Mouse (Mus musculus) liver, embryonic 12.5 days (tissue): ENCODE data around the gene Ube2d3. TPM values are rescaled to one million over a fixed set of nuclear protein-coding genes. Genes with fewer than 3 reads are reported as not detected.
"Not testable (repeated sequence)": the region's sequence is repeated elsewhere in the genome, so short reads cannot be mapped to it uniquely, and the experiment has no call there.

Source experiments
- ATAC-seq: fragments of 200-750 bp; cut with Nextera tagmentation; 2 replicates; pipeline ENCODE4 v1.8.0; 2017; ENCODE audit warnings: moderate number of reproducible peaks, mild to moderate bottlenecking, moderate library complexity
- H3K27ac ChIP-seq: fragments of 300-500 bp; sonication (generic); 2 replicates; pipeline ENCODE4 v1.5.1; 2016; ENCODE audit warnings: mild to moderate bottlenecking
- H3K27me3 ChIP-seq: fragments of 300-500 bp; sonication (generic); replicated peaks from 2 replicates; pipeline ENCODE4 v1.6.1; 2016; ENCODE audit warnings: mild to moderate bottlenecking, moderate library complexity
- H3K36me3 ChIP-seq: fragments of 300-500 bp; sonication (generic); 2 replicates; pipeline ENCODE4 v1.6.1; 2016; ENCODE audit warnings: mild to moderate bottlenecking, moderate library complexity
- H3K4me1 ChIP-seq: fragments of 300-500 bp; sonication (generic); 2 replicates; pipeline ENCODE4 v1.6.1; 2016
- H3K4me2 ChIP-seq: fragments of 300-500 bp; sonication (generic); 2 replicates; pipeline ENCODE4 v1.6.1; 2016; ENCODE audit warnings: mild to moderate bottlenecking, moderate library complexity
- H3K4me3 ChIP-seq: fragments of 300-500 bp; sonication (generic); 2 replicates; pipeline ENCODE4 v1.5.1; 2016; ENCODE audit warnings: mild to moderate bottlenecking, moderate library complexity
- H3K9ac ChIP-seq: fragments of 300-500 bp; sonication (generic); 2 replicates; pipeline ENCODE4 v1.6.1; 2016; ENCODE audit warnings: mild to moderate bottlenecking, moderate library complexity
- H3K9me3 ChIP-seq: fragments of 300-500 bp; sonication (generic); replicated peaks from 2 replicates; pipeline ENCODE4 v1.6.1; 2016; ENCODE audit warnings: mild to moderate bottlenecking, moderate library complexity
- WGBS: fragments of 180-500 bp; shearing (Covaris S2); methylation state at CpG from one replicate; pipeline ENCODE4 v1.1.7; 2016; ENCODE audit not compliant: insufficient replicate concordance; 5-methylcytosine and 5-hydroxymethylcytosine counted together
- polyA plus RNA-seq: library from polyadenylated mRNA; unstranded; fragments of >200 nt; fragmentation: Nextera tagmentation; extraction: Ambion mirVana; gene quantifications from 2 replicates; pipeline ENCODE4 v1.2.1, GENCODE M21; 2016

Gene Ube2d3
- polyA plus RNA-seq, 1 experiment from 2014 or later: 332 TPM

GRCm38 (mm10) chr3:135480767-135481166 lies 42.8 kb downstream of the Ube2d3 start:
- Histone ChIP-seq H3K9me3 (no peaks in the 10 kb centered on the region), H3K36me3 (no peaks in the 10 kb centered on the region), H3K4me3 (no peak overlapping the region), H3K4me1 (peaks cover 8% of the 10 kb centered on the region; the same call in 1 of the 2 replicates), H3K27me3 (no peaks in the 10 kb centered on the region), H3K27ac (no peak overlapping the region), H3K4me2 (no peak overlapping the region), H3K9ac (no peak overlapping the region)
- 76% methylated on average over 6 of the region's 6 CpGs for WGBS
- no peak for ATAC-seq

GRCm38 (mm10) chr3:135481608-135482007 lies 43.7 kb downstream of the Ube2d3 start:
- WGBS: 65% methylated on average over 3 of the region's 3 CpGs
- H3K27me3 ChIP-seq: no peaks in the 10 kb centered on the region
- H3K9ac ChIP-seq: no peak overlapping the region
- H3K4me1 ChIP-seq: peaks cover 15% of the 10 kb centered on the region
- no peaks in the 10 kb centered on the region for H3K36me3 ChIP-seq
- no peak overlapping the region for H3K4me3 ChIP-seq
- no peak overlapping the region for H3K27ac ChIP-seq
- no peaks in the 10 kb centered on the region for H3K9me3 ChIP-seq
- H3K4me2 ChIP-seq: no peak overlapping the region
- ATAC-seq: no peak

GRCm38 (mm10) chr3:135484650-135485049 lies 46.7 kb downstream of the Ube2d3 start:
- ATAC-seq, H3K36me3 ChIP-seq, H3K27ac ChIP-seq, H3K9ac ChIP-seq, H3K9me3 ChIP-seq, H3K27me3 ChIP-seq: not testable (repeated sequence)
- 81% methylated on average over 15 of the region's 15 CpGs for WGBS
- H3K4me3 ChIP-seq: peak overlapping the region; percentile 70; the same call in 1 of the 2 replicates
- H3K4me1 ChIP-seq: peaks cover 18% of the 10 kb centered on the region
- peak overlapping the region; percentile 93 for H3K4me2 ChIP-seq

GRCm38 (mm10) chr3:135485128-135485899 lies 47.4 kb downstream of the Ube2d3 start, which contains the start of gene Manba:
Manba (plus strand) TSS chr3:135485611.
- Histone ChIP-seq H3K9me3 (no peaks in the 10 kb centered on the region), H3K27ac (no peak within 1 kb of the TSS), H3K27me3 (no peaks in the 10 kb centered on the region), H3K4me2 (peak within 1 kb of the TSS; percentile 93), H3K36me3 (no peaks in the 10 kb centered on the region), H3K9ac (peak within 1 kb of the TSS; percentile 75), H3K4me1 (peaks cover 18% of the 10 kb centered on the region), H3K4me3 (peak within 1 kb of the TSS; percentile 70)
- 2% methylated on average over 48 of the region's 48 CpGs for WGBS
- ATAC-seq: peak; percentile 93

GRCm38 (mm10) chr3:135485900-135486241 lies 47.9 kb downstream of the Ube2d3 start:
- Histone ChIP-seq H3K4me3 (peak overlapping the region; percentile 70), H3K9ac (peak overlapping the region; percentile 75), H3K27me3 (no peaks in the 10 kb centered on the region), H3K4me1 (peaks cover 18% of the 10 kb centered on the region), H3K36me3 (peaks cover 5% of the 10 kb centered on the region; the same call in 1 of the 2 replicates), H3K9me3 (no peaks in the 10 kb centered on the region), H3K27ac (no peak overlapping the region), H3K4me2 (peak overlapping the region; percentile 93)
- WGBS: 10% methylated on average over 9 of the region's 9 CpGs
- ATAC-seq: no peak

GRCm38 (mm10) chr3:135486351-135486750 lies 48.4 kb downstream of the Ube2d3 start:
- H3K9ac ChIP-seq: peak overlapping the region; percentile 75; the same call in 1 of the 2 replicates
- H3K9me3 ChIP-seq: no peaks in the 10 kb centered on the region
- no peak for ATAC-seq
- WGBS: 61% methylated on average over 5 of the region's 5 CpGs
- peak overlapping the region; percentile 93 for H3K4me2 ChIP-seq
- peak overlapping the region; percentile 70 for H3K4me3 ChIP-seq
- H3K4me1 ChIP-seq: peaks cover 18% of the 10 kb centered on the region
- peaks cover 5% of the 10 kb centered on the region; the same call in 1 of the 2 replicates for H3K36me3 ChIP-seq
- no peak overlapping the region for H3K27ac ChIP-seq
- H3K27me3 ChIP-seq: no peaks in the 10 kb centered on the region

GRCm38 (mm10) chr3:135487803-135488202 lies 49.9 kb downstream of the Ube2d3 start:
- no peak overlapping the region for H3K27ac ChIP-seq
- H3K4me3 ChIP-seq: no peak overlapping the region
- H3K36me3 ChIP-seq: peaks cover 5% of the 10 kb centered on the region; the same call in 1 of the 2 replicates
- no peak overlapping the region for H3K4me2 ChIP-seq
- no peaks in the 10 kb centered on the region for H3K27me3 ChIP-seq
- H3K9ac ChIP-seq: no peak overlapping the region
- H3K9me3 ChIP-seq: no peaks in the 10 kb centered on the region
- ATAC-seq: no peak
- WGBS: 56% methylated on average over 4 of the region's 4 CpGs
- H3K4me1 ChIP-seq: peaks cover 18% of the 10 kb centered on the region

- H3K9me3 ChIP-seq: no peaks in the 10 kb centered on the region
- peaks cover 5% of the 10 kb centered on the region; the same call in 1 of the 2 replicates for H3K36me3 ChIP-seq
- H3K4me1 ChIP-seq: peaks cover 16% of the 10 kb centered on the region
- ATAC-seq: no peak
- no peak overlapping the region for H3K4me3 ChIP-seq
- no peak overlapping the region for H3K4me2 ChIP-seq
- H3K27me3 ChIP-seq: no peaks in the 10 kb centered on the region
- H3K27ac ChIP-seq: no peak overlapping the region
- no peak overlapping the region for H3K9ac ChIP-seq
- WGBS: 72% methylated on average over 5 of the region's 5 CpGs
These were observed 52.0 kb downstream of the Ube2d3 start for GRCm38 (mm10) chr3:135489865-135490520.

- no peaks in the 10 kb centered on the region for H3K9me3 ChIP-seq
These were observed 53.2 kb downstream of the Ube2d3 start for GRCm38 (mm10) chr3:135491102-135491501.

GRCm38 (mm10) chr3:135493320-135493719 lies 55.4 kb downstream of the Ube2d3 start:
- not testable (repeated sequence) for H3K36me3 ChIP-seq, ATAC-seq, H3K9ac ChIP-seq, H3K27me3 ChIP-seq, H3K4me3 ChIP-seq, H3K4me2 ChIP-seq, H3K27ac ChIP-seq, H3K4me1 ChIP-seq, H3K9me3 ChIP-seq
- 81% methylated on average over 7 of the region's 7 CpGs for WGBS

More at GRCm38 (mm10) chr3:135491102-135491501, 53.2 kb downstream of the Ube2d3 start:
- ATAC-seq: no peak
- Histone ChIP-seq H3K36me3 (peaks cover 5% of the 10 kb centered on the region; the same call in 1 of the 2 replicates), H3K4me3 (no peak overlapping the region), H3K27ac (no peak overlapping the region), H3K4me2 (no peak overlapping the region), H3K4me1 (peaks cover 7% of the 10 kb centered on the region), H3K9ac (no peak overlapping the region), H3K27me3 (no peaks in the 10 kb centered on the region)
- 87% methylated on average over 6 of the region's 6 CpGs for WGBS

- H3K36me3 ChIP-seq, H3K9ac ChIP-seq, H3K27me3 ChIP-seq, ATAC-seq, H3K9me3 ChIP-seq, H3K4me2 ChIP-seq, H3K4me1 ChIP-seq, H3K27ac ChIP-seq, H3K4me3 ChIP-seq: not testable (repeated sequence)
- WGBS: 70% methylated on average over 4 of the region's 4 CpGs
These were observed 60.0 kb downstream of the Ube2d3 start for GRCm38 (mm10) chr3:135497956-135498355.

- 18% methylated on average over 5 of the region's 5 CpGs for WGBS
- ATAC-seq: peak; percentile 40; the same call in 1 of the 2 replicates
- H3K27ac ChIP-seq: no peak overlapping the region
These were observed 60.9 kb downstream of the Ube2d3 start for GRCm38 (mm10) chr3:135498891-135499290.

More at GRCm38 (mm10) chr3:135498891-135499290, 60.9 kb downstream of the Ube2d3 start:
- Histone ChIP-seq H3K9me3 (peaks cover 6% of the 10 kb centered on the region; the same call in 1 of the 2 replicates), H3K4me2 (no peak overlapping the region), H3K4me1 (no peaks in the 10 kb centered on the region), H3K9ac (no peak overlapping the region), H3K36me3 (0 out of 2 replicates have a peak, but pooled peaks cover 3% of the 10 kb centered on the region), H3K27me3 (no peaks in the 10 kb centered on the region), H3K4me3 (no peak overlapping the region)
